Mouse (Mus musculus) heart, adult 2 months (tissue): ENCODE data around the gene Prcd. TPM values are rescaled to one million over a fixed set of nuclear protein-coding genes. Genes with fewer than 3 reads are reported as not detected.
A peak's percentile ranks its signal among the peaks of the same experiment; 100 is the strongest.

Experiments used
- DNase-seq, 2 experiments: peaks; one replicate each; pipeline ENCODE4 v3.0.0; 2021
- H3K27ac ChIP-seq: fragments of 200-600 bp; 2 replicates; pipeline ENCODE4 v1.8.1; 2022
- H3K27me3 ChIP-seq: fragments of 200-500 bp; 2 replicates; pipeline ENCODE4 v1.6.1; 2012; ENCODE audit warnings: mild to moderate bottlenecking, low read length, inconsistent platforms, mixed read lengths; ENCODE audit not compliant: control insufficient read depth, insufficient read depth
- H3K36me3 ChIP-seq: fragments of 200-500 bp; 2 replicates; pipeline ENCODE4 v1.6.1; 2012; ENCODE audit warnings: low read length, inconsistent platforms; ENCODE audit not compliant: control insufficient read depth, insufficient read depth
- H3K4me1 ChIP-seq: fragments of 200-500 bp; 2 replicates; pipeline ENCODE4 v1.6.1; 2011; ENCODE audit warnings: low read length; ENCODE audit not compliant: control insufficient read depth, insufficient read depth
- H3K4me3 ChIP-seq: fragments of 200-600 bp; 2 replicates; pipeline ENCODE4 v1.8.1; 2022
- H3K79me2 ChIP-seq: fragments of 200-500 bp; replicated peaks from 2 replicates; pipeline ENCODE4 v1.6.1; 2012; ENCODE audit warnings: mild to moderate bottlenecking, inconsistent platforms, low read length, moderate library complexity, mixed read lengths; ENCODE audit not compliant: control insufficient read depth, insufficient read depth
- H3K9ac ChIP-seq: fragments of 200-500 bp; 2 replicates; pipeline ENCODE4 v1.6.1; 2012; ENCODE audit warnings: low read depth, mild to moderate bottlenecking, control low read depth, inconsistent platforms, low read length, mixed read lengths
- CTCF ChIP-seq: fragments of 200-600 bp; IDR thresholded peaks from 2 replicates; pipeline ENCODE4 v1.8.1; 2022; ENCODE audit warnings: antibody characterized with exemption, mild to moderate bottlenecking, moderate library complexity
- EP300 ChIP-seq: fragments of 200-500 bp; IDR thresholded peaks from 2 replicates; pipeline ENCODE4 v1.6.1; 2011; ENCODE audit warnings: low read depth, low read length, control low read depth; ENCODE audit not compliant: insufficient read depth
- POLR2A ChIP-seq: fragments of 200-500 bp; IDR thresholded peaks from 2 replicates; pipeline ENCODE4 v1.6.1; 2011; ENCODE audit warnings: mild to moderate bottlenecking, low read depth, low read length, control low read depth; ENCODE audit not compliant: insufficient read depth
- WGBS: fragments of 180-500 bp; shearing (Covaris S2); methylation state at CpG from one replicate; pipeline ENCODE4 v1.1.7; 2018; 5-methylcytosine and 5-hydroxymethylcytosine counted together
- intact Hi-C: fragments of 180-260 bp; cut with DNase I; formaldehyde crosslinking; loops from one replicate; pipeline ENCODE4 v1.15.1; 2025
- polyA plus RNA-seq: library from polyadenylated mRNA; depleted of rRNA; stranded (reverse); fragments of >200 nt; gene quantifications from 2 replicates; pipeline ENCODE4 v1.2.3, GENCODE M21; 2012
- total RNA-seq, 2 experiments: library from RNA; stranded (reverse); gene quantifications; 2 replicates each; pipeline ENCODE4 v1.2.3; 2021

Prcd gene
- total and polyA plus RNA-seq, 3 experiments: 1.1 to 1.3 (median 1.1) TPM

DNA sequence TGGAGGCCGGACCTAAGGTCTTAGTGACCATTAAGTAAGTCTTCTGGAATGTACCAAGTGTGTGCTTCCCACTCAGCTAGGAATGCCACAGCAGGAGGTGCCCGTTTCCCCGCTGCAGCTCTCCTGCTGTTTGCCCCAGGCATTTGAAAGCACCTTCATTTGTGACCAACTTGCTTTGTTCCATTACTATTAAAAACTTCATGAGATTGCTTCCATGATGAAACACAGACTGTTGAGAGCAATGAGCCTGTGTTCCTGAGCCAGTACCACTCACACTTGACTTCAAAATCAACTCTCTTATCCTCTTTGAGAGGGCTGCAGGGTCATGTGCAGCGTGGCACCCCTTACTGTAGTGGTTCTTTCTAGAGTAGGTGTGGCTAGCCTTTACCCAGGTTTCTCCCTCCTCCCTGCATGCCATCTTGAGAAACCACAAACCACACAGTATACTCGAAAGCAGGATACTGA is 48.1 kb downstream of the Prcd start:
- Histone ChIP-seq H3K79me2 (no peaks in the 10 kb centered on the region), H3K36me3 (no peaks in the 10 kb centered on the region), H3K9ac (no peak overlapping the region), H3K27ac (no peak overlapping the region), H3K4me1 (no peaks in the 10 kb centered on the region), H3K4me3 (no peak overlapping the region), H3K27me3 (no peaks in the 10 kb centered on the region)
- TF ChIP-seq POLR2A (no peak), CTCF (no peak), EP300 (no peak)
- no peak for DNase-seq
- WGBS: 44% methylated on average over 5 of the region's 5 CpGs
- intact Hi-C loops: no loop called here

DNA sequence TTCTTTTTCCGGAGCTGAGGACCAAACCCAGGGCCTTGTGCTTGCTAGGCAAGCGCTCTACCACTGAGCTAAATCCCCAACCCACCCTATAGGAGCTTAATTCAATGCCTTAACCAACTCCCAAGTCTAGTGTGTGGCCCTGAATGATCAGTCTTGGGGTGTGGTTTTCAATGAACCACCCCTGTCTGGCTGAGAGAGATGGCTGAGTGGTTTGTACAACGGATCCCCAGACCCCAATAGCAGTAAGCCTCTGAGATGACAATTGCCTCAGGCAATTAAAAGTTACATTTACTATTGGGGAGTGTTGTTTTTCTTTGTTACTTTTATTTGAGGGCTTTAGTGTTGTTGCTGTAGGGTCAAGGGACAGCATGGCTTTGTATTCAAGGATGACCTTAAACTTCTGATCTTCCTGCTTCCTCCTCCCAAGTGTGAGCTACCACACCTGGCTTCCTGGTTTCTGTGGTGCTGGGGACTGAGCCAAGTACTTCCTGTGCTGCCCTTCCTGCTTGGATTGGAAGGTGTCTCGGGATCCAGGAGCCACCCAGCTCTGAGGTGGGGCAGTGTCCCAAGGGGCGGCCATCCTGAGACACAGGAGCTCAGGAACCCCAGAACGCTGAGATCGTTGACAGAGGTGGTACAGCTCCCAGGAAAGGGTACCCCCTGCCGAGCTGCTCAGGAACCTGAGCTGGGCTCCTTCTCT is 51.2 kb downstream of the Prcd start:
- Histone ChIP-seq H3K4me1 (no peaks in the 10 kb centered on the region), H3K9ac (no peak overlapping the region), H3K36me3 (no peaks in the 10 kb centered on the region), H3K79me2 (no peaks in the 10 kb centered on the region), H3K27me3 (no peaks in the 10 kb centered on the region), H3K4me3 (no peak overlapping the region), H3K27ac (peak overlapping the region; percentile 64)
- intact Hi-C loops: no loop called here
- TF ChIP-seq POLR2A: no peak
- DNase-seq: peak; percentile 28 to 39
- WGBS: 75% methylated on average over 8 of the region's 8 CpGs

DNA sequence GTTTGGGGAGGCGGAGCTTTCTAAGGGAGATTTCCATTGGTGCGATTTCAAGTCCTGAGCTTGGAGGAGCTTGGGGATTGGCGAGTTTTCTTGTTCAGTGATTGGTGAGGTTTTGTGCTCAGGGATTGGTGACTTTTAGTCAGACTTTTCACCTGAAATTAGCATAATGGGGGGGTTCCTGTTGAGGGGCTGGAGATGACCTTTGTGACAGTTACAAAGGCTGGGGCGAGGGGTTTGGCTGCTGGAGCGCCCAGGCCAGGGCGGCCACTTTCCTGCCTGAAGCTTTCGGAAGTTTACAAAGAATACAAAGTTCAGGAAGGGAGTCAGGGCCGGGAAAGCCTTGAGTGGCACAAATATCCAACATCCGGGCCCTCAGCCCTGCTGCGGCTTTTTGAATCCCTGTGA is 51.9 kb downstream of the Prcd start:
- intact Hi-C loops: no loop called here
- H3K27me3 ChIP-seq: no peaks in the 10 kb centered on the region
- H3K27ac ChIP-seq: peak overlapping the region; percentile 64

DNA sequence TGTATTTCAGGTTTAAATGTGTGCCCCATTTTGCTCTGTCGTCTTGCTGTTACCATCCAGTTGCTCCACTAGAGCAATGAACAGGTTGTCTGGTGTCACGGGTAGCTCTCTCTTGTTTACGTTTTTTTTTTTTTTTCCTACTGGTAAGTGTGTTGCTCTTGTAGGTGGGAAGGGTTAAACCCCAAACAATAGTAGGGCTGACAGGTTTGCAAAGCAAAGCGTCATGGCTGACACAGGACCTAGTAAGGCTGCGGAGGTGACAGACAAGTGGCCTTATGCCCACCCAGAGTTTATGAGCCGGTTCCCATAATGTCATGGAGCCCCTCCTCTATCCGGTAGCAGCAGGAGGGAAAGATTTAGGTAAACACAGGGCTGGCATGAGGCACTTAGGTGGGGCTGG is 53.0 kb downstream of the Prcd start:
- Histone ChIP-seq H3K9ac (no peak overlapping the region), H3K4me3 (no peak overlapping the region), H3K27me3 (no peaks in the 10 kb centered on the region), H3K27ac (no peak overlapping the region; the same call in 1 of the 2 replicates), H3K4me1 (no peaks in the 10 kb centered on the region), H3K79me2 (no peaks in the 10 kb centered on the region), H3K36me3 (no peaks in the 10 kb centered on the region)
- intact Hi-C loops: no loop called here
- TF ChIP-seq EP300: no peak
- TF ChIP-seq POLR2A: no peak
- TF ChIP-seq CTCF: no peak
- 69% methylated on average over 7 of the region's 7 CpGs for WGBS
- DNase-seq: no peak

More for the DNA sequence above, 51.9 kb downstream of the Prcd start:
- no peak overlapping the region for H3K9ac ChIP-seq
- 60% methylated on average over 10 of the region's 10 CpGs for WGBS
- H3K4me1 ChIP-seq: no peaks in the 10 kb centered on the region
- H3K36me3 ChIP-seq: no peaks in the 10 kb centered on the region
- no peak overlapping the region for H3K4me3 ChIP-seq
- peak in 1 of 2 experiments; percentile 35 for DNase-seq
- TF ChIP-seq POLR2A: no peak
- no peak for TF ChIP-seq CTCF
- TF ChIP-seq EP300: no peak
- no peaks in the 10 kb centered on the region for H3K79me2 ChIP-seq

DNA sequence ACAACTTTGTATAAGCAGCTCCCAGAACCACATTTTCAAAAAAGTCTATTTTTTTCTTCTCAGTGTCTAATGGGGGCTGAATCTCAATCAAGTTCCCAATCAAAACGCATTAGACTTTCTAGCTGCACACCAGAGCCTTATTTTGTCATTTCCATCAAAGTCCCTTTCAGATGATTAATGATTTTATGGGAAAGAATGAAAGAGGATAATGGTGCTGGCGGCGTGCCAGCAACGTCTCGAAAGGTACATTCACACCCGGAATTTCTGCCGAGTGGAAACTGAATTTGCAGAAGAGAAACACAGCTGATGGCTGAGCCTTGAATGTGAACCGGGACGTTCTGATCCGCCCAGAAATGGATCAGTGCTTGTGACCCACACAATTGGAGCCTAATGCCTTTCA is 56.8 kb downstream of the Prcd start:
- Histone ChIP-seq H3K9ac (no peak overlapping the region), H3K36me3 (no peaks in the 10 kb centered on the region), H3K4me3 (no peak overlapping the region), H3K27ac (no peak overlapping the region), H3K4me1 (no peaks in the 10 kb centered on the region; the same call in 1 of the 2 replicates), H3K27me3 (no peaks in the 10 kb centered on the region), H3K79me2 (no peaks in the 10 kb centered on the region)
- WGBS: 54% methylated on average over 10 of the region's 10 CpGs
- TF ChIP-seq POLR2A: no peak
- no peak for TF ChIP-seq CTCF
- TF ChIP-seq EP300: no peak
- intact Hi-C loops: no loop called here
- DNase-seq: no peak

DNA sequence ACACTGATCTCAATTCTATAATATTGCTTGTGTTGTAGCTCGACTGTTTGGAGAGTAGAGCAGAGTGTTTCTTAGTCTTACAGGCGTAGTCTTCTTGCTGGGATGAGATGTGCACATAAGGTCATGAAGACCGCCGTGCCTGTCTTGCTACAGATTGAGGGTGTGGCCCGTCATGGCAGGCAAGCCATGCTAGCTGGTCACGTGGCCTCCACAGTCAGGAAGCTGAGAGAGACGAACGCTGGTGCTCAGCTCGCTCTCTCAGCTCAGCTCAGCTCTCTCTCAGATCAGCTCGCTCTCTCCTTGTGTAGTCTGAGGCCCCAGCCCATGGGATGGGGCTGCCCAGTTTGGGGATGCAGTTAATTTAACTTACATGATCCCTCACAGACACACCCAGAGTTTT is 57.5 kb downstream of the Prcd start:
- H3K36me3 ChIP-seq: no peaks in the 10 kb centered on the region
- no peak overlapping the region for H3K9ac ChIP-seq
- TF ChIP-seq CTCF: no peak
- no peaks in the 10 kb centered on the region for H3K79me2 ChIP-seq
- no peaks in the 10 kb centered on the region; the same call in 1 of the 2 replicates for H3K4me1 ChIP-seq
- intact Hi-C loops: no loop called here
- no peaks in the 10 kb centered on the region for H3K27me3 ChIP-seq
- no peak overlapping the region for H3K27ac ChIP-seq
- no peak overlapping the region for H3K4me3 ChIP-seq
- 88% methylated on average over 10 of the region's 10 CpGs for WGBS
- no peak for DNase-seq
